Mouse (Mus musculus) brain, embryonic 14.5 days (tissue): ENCODE results near the gene Scfd2. TPM values are rescaled to one million over a fixed set of nuclear protein-coding genes. Genes with fewer than 3 reads are reported as not detected.
A peak's percentile ranks its signal among the peaks of the same experiment; 100 is the strongest.

Source experiments
- DNase-seq: peaks from one replicate; pipeline ENCODE4 v3.0.0-alpha.2; 2011; ENCODE audit warnings: low read depth
- CTCF ChIP-seq: fragments of 200-500 bp; IDR thresholded peaks from 2 replicates; pipeline ENCODE4 v1.5.1; 2012; ENCODE audit warnings: inconsistent platforms, mild to moderate bottlenecking, moderate library complexity, borderline replicate concordance; ENCODE audit not compliant: insufficient read depth, insufficient read length; ENCODE audit errors: extremely low read depth
- POLR2A ChIP-seq: fragments of 200-500 bp; IDR thresholded peaks from 2 replicates; pipeline ENCODE4 v1.6.1; 2012; ENCODE audit warnings: mild to moderate bottlenecking, inconsistent platforms, borderline replicate concordance; ENCODE audit not compliant: poor library complexity, insufficient read depth, insufficient read length, severe bottlenecking; ENCODE audit errors: extremely low read depth
- polyA plus RNA-seq: library from polyadenylated mRNA; depleted of rRNA; stranded (reverse); fragments of >200 nt; gene quantifications from 2 replicates; pipeline ENCODE4 v1.2.3, GENCODE M21; 2012

Scfd2 gene
- polyA plus RNA-seq, 1 experiment: 15.4 TPM

DNA sequence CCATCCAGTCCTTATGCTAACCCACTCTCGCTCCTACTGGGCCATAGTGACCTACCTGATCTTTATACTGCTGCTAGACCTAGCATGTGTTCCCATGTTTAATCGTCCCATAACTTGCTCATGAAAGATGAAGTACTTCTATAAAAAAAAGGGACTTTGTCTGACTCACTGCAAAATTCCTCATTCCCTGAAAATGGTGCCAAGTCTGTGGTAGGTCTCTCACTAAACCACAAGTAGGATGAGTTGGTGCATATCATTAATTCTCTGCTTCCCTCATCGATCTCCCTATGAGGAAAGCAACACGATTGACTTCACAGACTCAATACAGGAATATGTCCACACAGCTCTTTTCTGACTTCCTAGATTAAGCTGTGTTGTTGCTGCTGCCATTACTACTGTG is 46.9 kb downstream of the Scfd2 start:
- DNase-seq: no peak
- TF ChIP-seq CTCF: no peak
- no peak for TF ChIP-seq POLR2A

DNA sequence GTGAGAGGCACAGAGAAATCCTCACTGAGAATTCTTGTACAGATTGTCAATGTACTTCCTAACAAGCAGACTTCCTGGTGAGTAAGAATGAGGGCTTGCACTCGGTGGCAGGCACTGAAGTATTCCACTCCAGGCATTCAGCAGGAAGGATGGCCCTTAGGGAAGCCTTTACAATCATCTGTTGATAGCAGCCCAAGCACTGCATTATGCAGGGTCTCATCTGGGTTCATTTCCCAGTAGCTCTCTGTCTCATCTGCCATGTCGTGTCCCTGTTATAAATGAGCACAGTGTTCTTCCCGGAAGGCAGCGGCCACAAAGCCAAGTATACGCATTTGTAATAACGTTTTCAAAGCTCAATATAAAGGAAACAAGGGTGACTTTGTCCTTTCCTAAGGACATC is 48.9 kb downstream of the Scfd2 start:
- TF ChIP-seq POLR2A (no peak), CTCF (no peak)
- DNase-seq: peak; percentile 43

DNA sequence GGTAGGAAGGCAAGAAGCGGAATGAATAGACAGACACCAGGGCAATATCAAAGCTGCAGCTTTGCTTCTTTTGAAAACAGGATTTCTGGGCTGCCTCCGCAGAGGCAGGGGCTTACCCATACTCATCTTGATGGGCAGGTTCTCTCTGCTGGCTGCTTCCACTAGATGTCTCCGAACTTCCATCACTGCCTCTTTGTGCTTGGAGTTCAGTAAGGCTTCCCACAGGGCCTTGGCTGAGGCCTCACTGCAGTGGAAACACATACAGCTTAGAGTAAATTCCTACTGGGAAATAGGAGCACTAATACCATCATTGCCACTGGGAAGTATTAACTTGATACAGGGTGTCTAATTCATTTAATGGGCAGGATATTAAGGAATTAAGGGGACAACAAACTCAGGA is 49.5 kb downstream of the Scfd2 start:
- peak; percentile 59 for DNase-seq

DNA sequence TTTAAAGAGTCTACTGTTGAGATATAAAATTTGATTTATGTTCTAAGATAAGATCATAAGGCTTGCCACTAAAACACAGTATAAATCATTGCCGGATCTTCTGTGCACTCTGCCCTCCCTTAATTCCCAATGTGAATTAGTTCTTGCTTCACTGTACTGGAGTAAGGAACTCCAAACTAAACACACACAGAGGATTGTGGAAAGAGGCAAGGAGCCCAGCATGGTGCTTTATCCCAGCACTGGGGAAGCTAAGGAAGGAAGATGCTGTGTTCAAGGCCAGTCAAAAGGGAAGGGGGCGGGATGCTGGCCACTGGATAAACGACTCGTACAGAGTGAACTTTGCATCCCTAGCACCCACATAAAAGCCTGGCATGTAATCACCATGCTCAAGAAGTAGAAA is 51.1 kb downstream of the Scfd2 start:
- DNase-seq: no peak

More for the DNA sequence above, 49.5 kb downstream of the Scfd2 start:
- TF ChIP-seq POLR2A: no peak
- TF ChIP-seq CTCF: no peak

DNA sequence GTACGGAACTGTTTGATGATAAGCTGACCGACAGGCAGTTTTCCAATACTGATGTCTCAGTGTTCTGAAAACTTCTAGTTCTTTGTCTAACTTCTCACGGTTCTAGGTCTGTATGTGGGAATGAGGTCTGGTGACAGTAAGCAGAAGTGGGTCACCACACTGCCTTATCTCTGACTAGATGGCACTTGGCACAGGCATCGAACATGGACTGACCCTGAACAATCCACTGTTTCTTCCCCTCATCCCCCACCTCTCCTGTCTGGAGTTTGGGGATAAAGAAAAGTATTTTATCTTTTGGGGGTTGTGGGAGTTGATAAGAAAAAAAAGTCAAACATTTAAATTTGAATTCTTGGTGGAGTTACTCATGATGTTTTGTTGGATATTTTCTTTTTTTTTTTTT is 51.6 kb downstream of the Scfd2 start:
- no peak for TF ChIP-seq POLR2A
- TF ChIP-seq CTCF: no peak

More for the DNA sequence above, 51.1 kb downstream of the Scfd2 start:
- TF ChIP-seq CTCF: no peak
- TF ChIP-seq POLR2A: no peak

DNA sequence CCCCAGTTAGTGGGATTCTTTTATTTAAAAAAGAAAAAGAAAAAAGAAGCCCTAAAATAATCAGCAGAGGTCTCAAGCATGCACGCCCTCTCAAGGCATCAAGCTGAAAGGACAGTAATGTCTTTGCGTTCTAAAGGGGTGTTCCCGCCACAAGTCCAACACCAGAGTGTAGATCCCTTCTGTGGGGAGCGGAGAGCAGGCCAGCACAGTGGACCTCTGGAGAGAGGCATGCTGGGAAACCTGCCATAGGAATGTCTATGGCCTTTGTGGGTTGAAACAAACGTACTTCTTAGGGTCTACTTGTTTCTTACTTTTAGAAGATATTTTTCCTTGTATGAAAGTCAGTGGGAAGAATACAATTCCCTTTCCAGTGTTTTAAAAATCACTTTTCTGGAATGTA is 52.4 kb downstream of the Scfd2 start:
- no peak for DNase-seq
- TF ChIP-seq POLR2A: no peak
- TF ChIP-seq CTCF: no peak

More for the DNA sequence above, 51.6 kb downstream of the Scfd2 start:
- DNase-seq: no peak

DNA sequence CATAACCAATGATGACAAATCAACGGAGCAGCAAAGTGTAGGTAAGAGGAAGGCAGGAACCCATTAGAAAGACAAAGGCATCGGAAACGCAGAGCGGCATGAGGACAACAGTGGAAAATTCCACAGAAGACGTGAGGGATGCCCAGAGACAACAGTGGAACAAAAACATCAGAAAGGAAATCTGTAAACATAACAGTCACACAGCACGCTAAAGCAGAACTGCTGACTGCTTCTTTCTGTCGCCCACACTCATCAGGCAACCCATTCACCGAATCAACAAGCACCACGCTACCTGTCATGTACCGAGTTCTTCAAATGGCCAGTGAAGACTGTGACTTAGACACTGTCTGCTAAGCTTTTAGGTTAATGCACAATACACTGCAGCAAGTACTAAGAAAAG is 55.0 kb downstream of the Scfd2 start:
- TF ChIP-seq POLR2A (no peak), CTCF (no peak)
- DNase-seq: no peak

DNA sequence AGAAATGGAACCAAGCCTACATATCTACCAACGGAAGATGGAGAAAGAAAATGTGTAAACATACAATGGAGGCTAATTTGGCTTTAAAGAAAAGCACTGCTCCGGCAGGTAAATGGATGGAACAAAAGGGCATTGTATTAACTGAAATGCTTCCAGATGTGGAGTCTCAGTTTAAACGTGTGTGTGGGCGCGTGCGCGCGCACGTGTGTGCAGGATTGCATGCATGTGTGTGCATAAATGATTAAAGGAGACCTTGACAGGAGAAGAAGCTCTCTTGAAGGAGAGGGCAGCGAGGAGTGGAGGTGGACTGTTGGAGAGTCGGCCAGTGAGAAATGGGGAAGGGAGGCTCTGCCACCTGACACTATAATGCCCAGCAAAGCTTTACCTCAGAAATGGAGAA is 58.4 kb downstream of the Scfd2 start:
- DNase-seq: no peak
- no peak for TF ChIP-seq POLR2A
- TF ChIP-seq CTCF: no peak

DNA sequence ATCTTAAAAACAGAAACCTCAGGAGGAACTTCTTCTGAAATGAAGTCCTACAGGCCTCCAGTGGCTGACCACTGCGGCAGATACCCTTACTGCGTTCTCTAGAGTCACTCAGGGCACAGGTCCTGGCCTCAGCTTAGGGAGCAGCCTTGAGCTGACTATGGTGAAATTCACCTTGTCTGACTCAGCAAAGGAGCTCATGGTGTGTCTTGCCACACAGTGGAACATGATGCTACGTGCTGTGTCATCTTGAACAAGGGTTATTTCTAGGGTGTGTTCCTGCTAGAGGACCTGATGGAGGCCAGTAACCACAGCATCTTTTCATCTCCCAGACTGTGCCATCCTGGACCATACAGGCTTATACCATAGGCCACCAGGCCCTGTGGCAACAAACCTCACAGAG is 60.7 kb downstream of the Scfd2 start:
- no peak for DNase-seq
- TF ChIP-seq CTCF (no peak), POLR2A (no peak)

DNA sequence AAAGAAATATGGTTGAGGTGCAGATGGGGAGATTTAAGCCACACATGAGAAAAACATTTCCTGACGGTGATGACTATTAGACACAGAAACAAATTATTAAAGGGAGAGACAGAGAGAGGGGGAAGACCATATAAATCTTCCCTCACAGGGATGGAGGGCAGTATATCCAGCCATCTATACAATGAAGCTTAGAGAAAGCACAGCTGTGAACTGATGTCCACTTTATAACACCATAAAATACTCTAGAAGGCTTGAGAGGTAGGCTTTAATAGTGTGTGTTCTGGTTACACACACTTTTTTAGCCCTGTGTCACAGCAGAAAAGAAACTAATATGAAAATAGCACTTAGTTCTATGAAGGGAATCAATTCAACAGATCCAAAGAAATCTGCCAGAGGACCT is 61.9 kb downstream of the Scfd2 start:
- TF ChIP-seq POLR2A (no peak), CTCF (no peak)
- no peak for DNase-seq

DNA sequence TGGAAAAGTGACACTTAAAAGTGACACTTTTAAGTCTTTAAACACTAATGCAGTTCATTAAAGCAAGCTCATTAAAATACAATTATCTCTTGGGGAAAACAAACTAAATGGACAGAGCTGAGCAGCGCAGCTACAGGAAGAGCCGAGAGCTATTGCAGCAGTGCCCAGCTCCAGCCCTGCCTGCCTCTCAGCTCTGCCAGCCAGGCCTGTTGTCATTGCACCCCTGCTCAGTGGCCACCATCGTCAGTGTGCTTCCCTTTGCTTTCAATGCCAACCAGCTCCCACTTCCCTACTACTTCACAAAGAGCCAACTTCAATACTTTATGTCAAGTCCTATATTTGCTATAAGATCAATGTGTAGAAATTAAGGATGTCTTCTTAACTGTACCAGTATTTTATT is 63.8 kb downstream of the Scfd2 start:
- TF ChIP-seq POLR2A (no peak), CTCF (no peak)
- peak; percentile 6 for DNase-seq

DNA sequence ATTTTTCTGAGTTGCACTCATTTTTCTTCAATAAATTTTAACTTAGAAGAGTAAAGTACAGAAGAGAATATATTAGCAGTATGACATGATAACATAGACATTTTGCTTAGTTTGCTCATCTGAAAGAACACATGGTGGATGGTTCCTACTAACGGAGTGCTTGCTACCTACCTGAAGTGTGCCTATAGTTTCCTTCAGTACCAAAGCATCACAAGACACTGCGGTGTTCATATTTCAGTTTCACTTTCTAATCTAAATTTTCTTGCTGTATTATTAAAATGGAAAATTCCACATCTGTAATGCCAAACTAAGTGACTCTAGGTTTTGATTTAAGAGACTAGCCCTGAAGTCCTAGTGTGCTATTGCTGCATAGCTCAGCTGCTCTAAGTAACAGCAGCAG is 74.8 kb downstream of the Scfd2 start:
- no peak for DNase-seq
- no peak for TF ChIP-seq CTCF
- no peak for TF ChIP-seq POLR2A
